Mouse (Mus musculus): Measurements from ENCODE around the gene Tbc1d21. TPM values are rescaled to one million over a fixed set of nuclear protein-coding genes. Genes with fewer than 3 reads are reported as not detected.

The Tbc1d21 gene
- polyA plus RNA-seq, 1 experiment from 2014 or later = not detected

- H3K9me3 ChIP-seq (replicated peaks; ENCODE audit: control insufficient read depth, low read length, poor library complexity, severe bottlenecking) = no peaks in the 10 kb centered on the region
- H3K27ac ChIP-seq (ENCODE audit: low read length) = no peak overlapping the region
- H3K4me2 ChIP-seq (ENCODE audit: low read length) = no peak overlapping the region
- H3K4me1 ChIP-seq (ENCODE audit: control insufficient read depth, insufficient read depth, low read length) = peaks cover 12% of the 10 kb centered on the region; the same call in 1 of the 2 replicates
- WGBS = 33% methylated on average over 1 of the region's 1 CpGs
- no peaks in the 10 kb centered on the region for H3K36me3 ChIP-seq (ENCODE audit: control insufficient read depth, insufficient read depth, low read length)
- H3K4me3 ChIP-seq (ENCODE audit: low read depth, low read length) = no peak overlapping the region
- H3K27me3 ChIP-seq (ENCODE audit: control insufficient read depth, insufficient read depth, low read depth, low read length) = no peaks in the 10 kb centered on the region
- no peak for ATAC-seq
- no peak overlapping the region for H3K9ac ChIP-seq (ENCODE audit: low read depth, low read length)
Measured at GRCm38 (mm10) chr9:58327382-58327781, 42.9 kb downstream of the Tbc1d21 start.

GRCm38 (mm10) chr9:58326477-58327180 lies 43.6 kb downstream of the Tbc1d21 start:
- WGBS = 27% methylated on average over 4 of the region's 4 CpGs
- no peak overlapping the region for H3K9ac ChIP-seq (ENCODE audit: low read depth, low read length)
- no peak for ATAC-seq
- H3K4me1 ChIP-seq (ENCODE audit: control insufficient read depth, insufficient read depth, low read length) = peaks cover 12% of the 10 kb centered on the region; the same call in 1 of the 2 replicates
- H3K9me3 ChIP-seq (replicated peaks; ENCODE audit: control insufficient read depth, low read length, poor library complexity, severe bottlenecking) = no peaks in the 10 kb centered on the region
- H3K27ac ChIP-seq (ENCODE audit: low read length) = no peak overlapping the region
- no peak overlapping the region for H3K4me2 ChIP-seq (ENCODE audit: low read length)
- H3K4me3 ChIP-seq (ENCODE audit: low read depth, low read length) = no peak overlapping the region
- H3K36me3 ChIP-seq (ENCODE audit: control insufficient read depth, insufficient read depth, low read length) = no peaks in the 10 kb centered on the region
- H3K27me3 ChIP-seq (ENCODE audit: control insufficient read depth, insufficient read depth, low read depth, low read length) = no peaks in the 10 kb centered on the region

GRCm38 (mm10) chr9:58321681-58322080 lies 48.6 kb downstream of the Tbc1d21 start:
- Histone ChIP-seq H3K36me3 (ENCODE audit: control insufficient read depth, insufficient read depth, low read length) (no peaks in the 10 kb centered on the region), H3K9me3 (replicated peaks; ENCODE audit: control insufficient read depth, low read length, poor library complexity, severe bottlenecking) (no peaks in the 10 kb centered on the region), H3K4me2 (ENCODE audit: low read length) (no peak overlapping the region), H3K27ac (ENCODE audit: low read length) (no peak overlapping the region), H3K4me1 (ENCODE audit: control insufficient read depth, insufficient read depth, low read length) (peaks cover 10% of the 10 kb centered on the region; the same call in 1 of the 2 replicates), H3K27me3 (ENCODE audit: control insufficient read depth, insufficient read depth, low read depth, low read length) (no peaks in the 10 kb centered on the region), H3K9ac (ENCODE audit: low read depth, low read length) (no peak overlapping the region), H3K4me3 (ENCODE audit: low read depth, low read length) (no peak overlapping the region)
- no peak for ATAC-seq
- WGBS = over 99% methylated on average over 3 of the region's 3 CpGs

GRCm38 (mm10) chr9:58318317-58318716 lies 51.9 kb downstream of the Tbc1d21 start:
- H3K27me3 ChIP-seq (ENCODE audit: control insufficient read depth, insufficient read depth, low read depth, low read length) = no peaks in the 10 kb centered on the region
- no peak for ATAC-seq
- H3K36me3 ChIP-seq (ENCODE audit: control insufficient read depth, insufficient read depth, low read length) = no peaks in the 10 kb centered on the region
- no peak overlapping the region for H3K4me2 ChIP-seq (ENCODE audit: low read length)
- WGBS = 82% methylated on average over 3 of the region's 3 CpGs
- no peak overlapping the region for H3K4me3 ChIP-seq (ENCODE audit: low read depth, low read length)
- H3K9ac ChIP-seq (ENCODE audit: low read depth, low read length) = no peak overlapping the region
- H3K9me3 ChIP-seq (replicated peaks; ENCODE audit: control insufficient read depth, low read length, poor library complexity, severe bottlenecking) = no peaks in the 10 kb centered on the region
- no peak overlapping the region for H3K27ac ChIP-seq (ENCODE audit: low read length)
- no peaks in the 10 kb centered on the region; the same call in 1 of the 2 replicates for H3K4me1 ChIP-seq (ENCODE audit: control insufficient read depth, insufficient read depth, low read length)

- ATAC-seq = no peak
- no peak overlapping the region for H3K9ac ChIP-seq (ENCODE audit: low read depth, low read length)
- H3K27me3 ChIP-seq (ENCODE audit: control insufficient read depth, insufficient read depth, low read depth, low read length) = peaks cover 6% of the 10 kb centered on the region
Measured at GRCm38 (mm10) chr9:58317381-58317780, 52.9 kb downstream of the Tbc1d21 start.

GRCm38 (mm10) chr9:58316784-58317183 lies 53.5 kb downstream of the Tbc1d21 start:
- ATAC-seq = no peak
- H3K9ac ChIP-seq (ENCODE audit: low read depth, low read length) = no peak overlapping the region
- no peak overlapping the region for H3K27ac ChIP-seq (ENCODE audit: low read length)
- H3K4me1 ChIP-seq (ENCODE audit: control insufficient read depth, insufficient read depth, low read length) = peaks cover 8% of the 10 kb centered on the region; the same call in 1 of the 2 replicates
- 82% methylated on average over 7 of the region's 7 CpGs for WGBS
- no peak overlapping the region for H3K4me3 ChIP-seq (ENCODE audit: low read depth, low read length)
- H3K36me3 ChIP-seq (ENCODE audit: control insufficient read depth, insufficient read depth, low read length) = no peaks in the 10 kb centered on the region
- H3K27me3 ChIP-seq (ENCODE audit: control insufficient read depth, insufficient read depth, low read depth, low read length) = peaks cover 8% of the 10 kb centered on the region
- no peak overlapping the region for H3K4me2 ChIP-seq (ENCODE audit: low read length)
- no peaks in the 10 kb centered on the region for H3K9me3 ChIP-seq (replicated peaks; ENCODE audit: control insufficient read depth, low read length, poor library complexity, severe bottlenecking)

More at GRCm38 (mm10) chr9:58317381-58317780, 52.9 kb downstream of the Tbc1d21 start:
- no peak overlapping the region for H3K4me2 ChIP-seq (ENCODE audit: low read length)
- no peak overlapping the region for H3K4me3 ChIP-seq (ENCODE audit: low read depth, low read length)
- no peak overlapping the region for H3K27ac ChIP-seq (ENCODE audit: low read length)
- 71% methylated on average over 3 of the region's 3 CpGs for WGBS
- no peaks in the 10 kb centered on the region for H3K36me3 ChIP-seq (ENCODE audit: control insufficient read depth, insufficient read depth, low read length)
- peaks cover 6% of the 10 kb centered on the region; the same call in 1 of the 2 replicates for H3K4me1 ChIP-seq (ENCODE audit: control insufficient read depth, insufficient read depth, low read length)
- H3K9me3 ChIP-seq (replicated peaks; ENCODE audit: control insufficient read depth, low read length, poor library complexity, severe bottlenecking) = no peaks in the 10 kb centered on the region

GRCm38 (mm10) chr9:58315850-58316249 lies 54.4 kb downstream of the Tbc1d21 start:
- Histone ChIP-seq H3K27ac (ENCODE audit: low read length) (no peak overlapping the region), H3K27me3 (ENCODE audit: control insufficient read depth, insufficient read depth, low read depth, low read length) (peaks cover 16% of the 10 kb centered on the region), H3K4me2 (ENCODE audit: low read length) (no peak overlapping the region), H3K4me3 (ENCODE audit: low read depth, low read length) (no peak overlapping the region), H3K9ac (ENCODE audit: low read depth, low read length) (no peak overlapping the region), H3K9me3 (replicated peaks; ENCODE audit: control insufficient read depth, low read length, poor library complexity, severe bottlenecking) (no peaks in the 10 kb centered on the region), H3K4me1 (ENCODE audit: control insufficient read depth, insufficient read depth, low read length) (peaks cover 8% of the 10 kb centered on the region; the same call in 1 of the 2 replicates), H3K36me3 (ENCODE audit: control insufficient read depth, insufficient read depth, low read length) (no peaks in the 10 kb centered on the region)
- 97% methylated on average over 2 of the region's 2 CpGs for WGBS
- ATAC-seq = no peak

- Histone ChIP-seq H3K36me3 (ENCODE audit: control insufficient read depth, insufficient read depth, low read length) (no peaks in the 10 kb centered on the region), H3K9me3 (replicated peaks; ENCODE audit: control insufficient read depth, low read length, poor library complexity, severe bottlenecking) (no peaks in the 10 kb centered on the region), H3K4me1 (ENCODE audit: control insufficient read depth, insufficient read depth, low read length) (peaks cover 8% of the 10 kb centered on the region; the same call in 1 of the 2 replicates), H3K4me3 (ENCODE audit: low read depth, low read length) (no peak overlapping the region), H3K4me2 (ENCODE audit: low read length) (no peak overlapping the region), H3K27ac (ENCODE audit: low read length) (0 out of 2 replicates have a peak overlapping the region, but pooled peaks have one; percentile 47), H3K27me3 (ENCODE audit: control insufficient read depth, insufficient read depth, low read depth, low read length) (peaks cover 16% of the 10 kb centered on the region), H3K9ac (ENCODE audit: low read depth, low read length) (no peak overlapping the region)
- 30% methylated on average over 5 of the region's 5 CpGs for WGBS
- ATAC-seq = no peak
Measured at GRCm38 (mm10) chr9:58314682-58315360, 55.4 kb downstream of the Tbc1d21 start.

- Histone ChIP-seq H3K4me3 (ENCODE audit: low read depth, low read length) (peak within 1 kb of the TSS; percentile 37), H3K4me1 (ENCODE audit: control insufficient read depth, insufficient read depth, low read length) (peaks cover 10% of the 10 kb centered on the region), H3K27me3 (ENCODE audit: control insufficient read depth, insufficient read depth, low read depth, low read length) (peaks cover 16% of the 10 kb centered on the region), H3K9me3 (replicated peaks; ENCODE audit: control insufficient read depth, low read length, poor library complexity, severe bottlenecking) (no peaks in the 10 kb centered on the region), H3K9ac (ENCODE audit: low read depth, low read length) (peak within 1 kb of the TSS; percentile 59), H3K36me3 (ENCODE audit: control insufficient read depth, insufficient read depth, low read length) (no peaks in the 10 kb centered on the region), H3K27ac (ENCODE audit: low read length) (no peak within 1 kb of the TSS), H3K4me2 (ENCODE audit: low read length) (peak within 1 kb of the TSS; percentile 59)
- ATAC-seq = peak; percentile 34; the same call in 1 of the 2 replicates
- whole genome bisulfite sequencing = 1% methylated on average over 21 of the region's 21 CpGs
Measured at GRCm38 (mm10) chr9:58312944-58313359, 57.3 kb downstream of the Tbc1d21 start, which contains the start of gene Loxl1. Loxl1 (minus strand) TSS chr9:58313186.

All from midbrain, embryonic 16.5 days (tissue).